Mouse (Mus musculus) thymus, postnatal 36 days (tissue): ENCODE data around the gene Carns1.

Source experiments
- DNase-seq, 2 experiments: peaks; one replicate each; pipeline ENCODE4 v3.0.0; 2022; ENCODE audit warnings: mixed read lengths in 2 of 2

The Carns1 gene

DNA sequence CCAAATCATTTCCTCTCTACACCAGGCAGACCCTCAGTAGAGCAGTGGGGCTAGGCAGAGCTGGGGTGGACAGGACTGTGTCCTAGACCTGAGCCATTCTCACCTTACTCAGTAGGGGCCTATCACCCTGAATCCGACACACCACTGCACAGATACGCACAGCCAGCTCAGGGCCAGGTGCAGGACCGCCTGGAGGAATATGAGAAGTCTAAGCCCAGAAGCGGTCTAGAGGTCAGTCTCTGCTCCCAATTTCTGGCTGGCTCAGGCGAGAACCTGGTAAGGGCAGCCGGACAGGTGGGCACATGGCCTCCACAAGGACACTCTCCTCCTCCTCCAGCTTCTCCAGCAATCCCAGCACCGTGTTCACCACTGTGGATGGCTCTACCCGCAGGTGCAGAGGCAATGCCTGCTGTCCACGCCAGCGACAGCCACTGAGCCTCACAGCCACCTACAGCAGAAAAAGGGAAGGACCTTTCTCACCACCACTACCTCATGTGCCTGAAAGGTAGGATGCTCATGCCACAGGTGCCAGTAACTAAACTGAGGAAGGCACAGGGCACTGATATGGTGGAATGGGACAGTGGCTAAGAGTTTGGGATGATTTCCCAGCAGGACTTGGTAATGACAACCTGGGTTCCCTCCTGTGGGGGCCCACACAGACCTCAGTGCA lies 4.4 kb downstream of the Carns1 start:
- no peak for DNase-seq

DNA sequence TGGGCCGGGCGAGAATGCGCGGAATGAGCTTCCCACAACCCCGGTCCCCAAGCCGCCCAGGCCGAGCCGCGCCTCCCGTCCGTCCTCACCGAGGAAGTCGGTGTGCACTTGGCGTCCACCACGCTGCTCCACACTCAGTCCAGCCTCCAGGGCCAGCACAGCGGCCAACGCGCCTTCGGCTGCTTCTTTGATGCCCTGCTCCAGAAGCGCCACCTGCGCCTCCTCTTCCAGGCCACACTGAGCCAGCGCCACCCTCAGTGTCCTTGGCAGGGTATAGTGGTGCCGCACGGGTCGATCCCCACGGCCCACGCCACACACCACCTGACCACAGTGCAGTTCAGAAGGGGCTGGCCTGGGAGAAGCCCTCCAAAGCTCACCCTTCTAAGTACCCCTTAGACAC lies 5.5 kb downstream of the Carns1 start:
- DNase-seq: no peak

DNA sequence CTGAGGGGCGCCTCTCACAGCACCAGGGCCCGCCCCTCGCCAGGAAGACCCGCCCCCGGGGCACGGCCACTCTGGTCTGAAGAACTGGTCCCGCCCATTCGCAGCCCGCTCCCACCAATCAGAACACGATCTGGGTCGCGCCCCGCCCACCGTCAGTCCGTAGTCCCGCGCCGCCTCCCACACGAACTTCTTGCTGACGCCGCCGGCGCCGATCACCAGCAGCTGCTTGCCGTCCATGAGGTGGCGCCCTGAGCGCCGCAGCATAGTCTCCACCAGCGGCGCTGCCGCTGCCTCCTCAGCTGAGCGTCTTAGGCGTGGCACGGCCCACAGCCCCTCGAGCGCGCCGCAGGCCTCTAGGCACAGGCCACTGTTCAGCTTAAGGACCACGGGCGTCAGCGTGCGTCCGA lies 5.9 kb downstream of the Carns1 start:
- DNase-seq: peak; percentile 99 to 100

DNA sequence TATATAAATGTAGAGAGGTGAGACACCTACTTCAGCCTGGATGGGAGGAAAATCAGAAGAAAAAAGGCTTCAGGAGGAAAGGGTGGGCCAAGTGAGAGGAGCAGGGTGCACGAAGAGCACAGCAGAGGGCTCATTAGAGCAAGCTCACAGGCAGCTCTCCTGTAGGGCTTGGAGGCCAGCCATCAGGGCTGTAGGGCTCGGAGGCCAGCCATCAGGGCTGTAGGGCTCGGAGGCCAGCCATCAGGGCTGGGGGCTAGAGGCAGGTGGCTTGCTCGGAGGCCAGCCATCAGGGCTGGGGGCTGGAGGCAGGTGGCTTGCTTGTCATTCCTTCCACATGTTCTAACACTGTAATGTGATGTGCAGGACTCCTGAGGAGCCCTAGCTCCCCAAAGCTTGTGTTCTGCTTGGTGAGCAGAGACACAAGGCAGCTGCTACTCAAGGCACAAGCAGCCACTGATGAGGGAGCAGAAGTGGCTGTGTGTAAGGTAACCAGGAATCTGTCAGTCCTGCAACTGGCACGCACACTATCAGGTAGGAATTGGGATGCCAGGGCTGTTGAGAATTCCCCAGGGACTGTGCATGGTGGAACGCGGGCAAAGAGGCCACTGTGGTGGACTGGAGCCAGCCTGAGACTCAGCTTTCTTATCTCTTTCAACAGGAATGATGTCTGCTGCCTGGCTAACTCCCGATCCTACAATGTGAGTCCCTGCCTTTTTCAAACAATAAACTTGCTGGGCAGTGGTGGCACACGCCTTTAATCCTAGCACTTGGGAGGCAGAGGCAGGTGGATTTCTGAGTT lies 8.4 kb downstream of the Carns1 start:
- no peak for DNase-seq

DNA sequence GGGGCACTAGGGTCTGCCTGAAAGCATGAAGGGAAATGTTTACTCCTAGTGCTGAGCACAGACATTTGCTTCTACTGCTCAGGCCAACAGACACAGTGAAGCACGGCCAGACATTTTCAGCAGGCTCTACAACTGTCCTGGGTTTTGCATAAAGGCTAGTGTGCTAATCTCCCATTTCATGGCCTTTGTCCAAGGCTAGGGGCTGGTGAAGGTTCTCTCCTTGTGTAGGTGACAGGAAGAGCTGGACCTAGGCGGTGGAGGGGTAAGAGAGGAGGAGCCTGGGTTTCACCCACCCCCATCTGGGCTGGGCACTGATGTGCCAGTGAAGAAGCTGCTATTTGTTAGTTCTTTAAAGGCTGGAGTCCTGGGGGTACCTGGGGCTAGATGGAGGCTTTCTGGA lies 10.6 kb downstream of the Carns1 start:
- DNase-seq: no peak

DNA sequence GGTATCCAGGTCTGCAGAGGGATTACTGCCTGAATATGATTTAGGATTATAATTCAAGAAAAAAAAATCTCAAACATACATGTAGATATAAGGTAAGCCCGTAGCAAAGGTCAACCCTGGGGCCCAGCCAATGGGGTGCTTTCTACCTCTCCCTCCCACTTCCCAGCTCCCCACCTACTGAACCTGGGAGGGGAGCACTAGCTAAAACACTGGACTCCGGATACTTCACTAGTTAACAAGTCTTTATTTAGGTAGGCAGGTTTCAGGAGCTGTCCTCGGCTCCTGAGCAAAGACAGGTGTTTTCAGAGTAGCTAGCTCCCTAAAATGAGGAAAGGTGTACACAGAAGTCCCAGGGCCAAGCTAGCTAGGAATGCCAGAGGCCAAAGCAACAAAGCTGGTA lies 11.2 kb downstream of the Carns1 start:
- no peak for DNase-seq

DNA sequence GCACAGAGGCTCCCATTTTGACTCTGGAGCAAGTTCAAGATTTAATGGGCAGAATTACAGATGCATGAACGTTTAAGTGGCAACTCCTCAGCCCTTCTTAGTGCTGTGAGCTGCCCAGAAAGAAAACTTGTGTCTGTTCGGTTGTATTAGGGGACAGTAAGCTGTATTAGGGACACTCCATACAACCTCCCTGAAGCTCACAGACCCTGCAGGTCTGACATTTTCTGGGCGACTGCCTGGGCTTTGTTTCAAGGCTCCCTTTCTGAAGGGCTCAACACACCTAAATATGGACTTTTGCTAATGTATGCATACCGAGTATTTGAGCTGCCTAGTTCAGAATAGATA lies 11.8 kb downstream of the Carns1 start:
- DNase-seq: no peak

DNA sequence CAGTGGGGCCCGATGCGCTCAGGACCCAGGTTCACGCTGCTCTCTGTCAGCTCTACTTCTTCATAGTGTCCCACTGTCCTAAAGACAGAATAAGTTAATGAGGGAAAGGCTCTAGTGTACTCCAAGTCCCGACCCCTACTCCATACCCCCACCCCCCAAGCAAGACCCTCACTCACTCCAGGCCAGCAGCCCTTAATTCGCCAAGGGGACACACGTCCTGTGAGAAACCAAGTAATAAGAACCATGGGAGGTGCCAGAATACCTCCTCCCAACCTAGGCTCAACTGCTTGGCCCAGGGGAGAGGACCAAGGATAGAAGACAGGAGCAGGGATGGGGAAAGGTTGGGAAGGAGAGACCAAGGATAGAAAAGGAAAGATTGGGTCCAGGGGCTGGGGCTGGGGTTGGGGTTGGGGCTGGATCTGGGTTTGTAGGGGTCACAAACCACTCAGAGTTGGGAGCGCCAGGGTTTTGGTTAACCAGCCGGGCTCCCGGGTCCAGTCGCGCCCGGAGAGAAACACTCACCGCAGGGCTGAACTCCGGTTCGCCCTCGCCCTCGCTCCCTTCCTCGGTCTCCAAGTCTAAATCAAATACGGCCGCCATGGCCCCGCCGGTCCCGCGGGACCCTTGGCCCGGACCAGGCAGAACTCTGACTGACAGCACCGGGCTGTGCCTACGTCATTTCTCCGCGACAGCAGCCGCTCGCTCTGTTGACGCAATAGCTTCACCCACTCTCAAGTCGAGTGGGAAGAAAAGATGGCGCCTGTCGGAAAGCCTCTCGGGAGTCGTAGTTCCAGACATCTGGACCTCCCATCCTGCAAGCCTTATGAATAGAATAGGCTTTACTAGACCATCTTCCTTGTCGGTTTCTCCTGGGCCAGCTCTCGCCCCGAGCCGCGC lies 12.4 kb downstream of the Carns1 start, which contains the start of gene Rps6kb2:
TSS of gene Rps6kb2 (minus strand) at position 709 of the 897 bp plus-strand sequence.
- peak; percentile 91 to 92 for DNase-seq

DNA sequence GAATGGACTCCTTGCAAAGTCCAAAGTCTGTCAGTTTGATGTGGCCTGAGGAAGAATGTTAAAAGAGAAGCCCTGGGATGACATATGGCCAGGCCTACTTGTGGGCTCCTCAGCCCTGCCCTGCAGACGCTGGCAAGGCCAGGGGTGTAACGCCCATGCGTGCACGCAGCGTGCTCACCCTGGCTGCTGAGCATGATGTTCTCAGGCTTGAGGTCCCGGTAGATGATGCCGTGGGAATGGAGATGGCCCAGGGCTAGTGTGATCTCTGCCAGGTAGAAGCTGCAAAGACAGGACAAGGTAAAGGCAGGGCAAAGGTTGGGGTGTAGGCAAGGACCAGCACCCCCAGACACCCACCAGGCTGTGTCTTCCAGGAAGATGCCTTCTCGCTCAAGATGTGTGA lies 16.2 kb downstream of the Carns1 start:
- no peak for DNase-seq

DNA sequence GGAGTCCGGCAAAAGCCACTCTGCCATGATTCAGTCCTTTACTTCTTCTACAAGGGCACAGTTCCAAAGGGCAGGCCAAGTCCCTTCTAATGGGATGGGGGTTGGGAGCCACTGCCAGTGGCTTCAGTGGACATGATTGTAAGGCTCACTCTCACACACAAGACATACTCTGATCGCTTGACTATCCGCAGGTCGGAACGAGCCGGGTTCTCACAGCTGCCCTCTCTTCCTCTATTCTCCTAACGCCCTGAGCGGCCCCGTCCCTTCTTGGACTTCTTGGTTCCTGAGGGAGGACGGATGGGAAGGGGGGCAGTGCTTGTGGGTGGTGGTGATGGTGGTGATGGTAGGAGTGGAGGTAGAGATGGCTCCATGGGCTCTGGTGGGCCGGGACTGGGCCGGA lies 18.5 kb downstream of the Carns1 start:
- DNase-seq: no peak

DNA sequence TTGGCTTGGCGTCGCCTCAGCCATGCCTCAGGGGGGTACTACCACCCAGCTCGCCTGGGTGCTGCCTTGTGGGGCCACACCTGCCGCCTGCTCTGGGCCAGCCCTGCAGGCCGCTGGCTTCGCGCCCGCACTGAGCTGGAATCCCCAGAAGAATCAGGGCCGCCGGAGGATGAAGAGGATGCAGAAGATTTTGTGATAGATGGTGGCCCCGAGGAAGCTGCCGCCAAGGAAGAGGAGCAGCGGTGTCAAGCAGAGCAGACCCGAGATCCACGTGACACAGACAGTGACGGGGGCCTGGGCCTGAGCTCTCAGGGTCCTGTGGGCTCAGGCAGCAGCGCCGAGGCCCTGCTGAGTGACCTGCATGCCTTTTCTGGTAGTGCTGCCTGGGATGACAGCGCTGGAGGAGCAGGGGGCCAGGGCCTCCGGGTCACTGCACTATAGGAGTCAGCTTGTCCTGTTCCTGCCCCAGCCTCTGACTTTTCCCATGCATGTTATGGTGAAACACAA lies 19.2 kb downstream of the Carns1 start:
- peak; percentile 39 to 63 for DNase-seq

DNA sequence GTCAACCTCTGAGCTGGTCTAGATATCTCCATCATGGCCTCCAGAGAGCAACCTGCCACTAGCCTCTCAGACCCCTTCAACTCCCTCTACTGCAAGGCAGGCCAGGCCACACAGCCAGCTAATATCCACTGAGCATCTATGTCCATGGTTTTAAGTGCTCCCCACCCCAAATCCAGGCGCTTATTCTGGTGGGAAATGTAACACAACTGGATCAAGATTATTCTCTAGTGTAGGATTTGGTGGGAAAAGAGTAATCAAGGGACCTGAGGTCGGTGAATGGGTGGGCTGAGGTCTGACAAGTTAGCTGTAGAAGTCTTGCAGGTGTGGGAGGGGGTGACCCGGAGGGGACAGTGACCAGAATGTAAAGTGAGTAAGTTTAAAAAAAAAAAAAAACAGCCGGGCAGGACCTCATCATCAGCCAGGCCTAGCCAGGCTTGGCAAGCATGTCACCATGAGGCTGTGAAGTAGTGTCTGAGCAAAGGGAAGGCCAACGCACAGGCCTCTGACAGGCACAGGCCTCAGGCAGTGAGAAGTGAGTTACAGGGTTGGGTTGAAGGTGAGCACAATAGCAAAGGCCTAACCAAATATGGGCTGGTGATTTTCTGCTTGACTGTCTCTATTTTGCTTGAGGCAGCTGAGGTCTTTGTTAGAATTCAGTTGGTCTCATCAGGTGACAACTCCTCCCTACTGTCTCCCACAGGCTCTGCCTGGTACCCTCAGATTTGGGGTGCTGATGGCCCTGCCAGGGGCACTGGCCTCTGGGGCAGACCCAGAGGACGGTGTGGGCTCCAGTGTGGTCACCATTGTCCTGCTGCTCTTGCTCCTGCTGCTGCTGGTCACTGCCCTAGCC lies 19.8 kb downstream of the Carns1 start:
- DNase-seq: peak; percentile 43 to 52

DNA sequence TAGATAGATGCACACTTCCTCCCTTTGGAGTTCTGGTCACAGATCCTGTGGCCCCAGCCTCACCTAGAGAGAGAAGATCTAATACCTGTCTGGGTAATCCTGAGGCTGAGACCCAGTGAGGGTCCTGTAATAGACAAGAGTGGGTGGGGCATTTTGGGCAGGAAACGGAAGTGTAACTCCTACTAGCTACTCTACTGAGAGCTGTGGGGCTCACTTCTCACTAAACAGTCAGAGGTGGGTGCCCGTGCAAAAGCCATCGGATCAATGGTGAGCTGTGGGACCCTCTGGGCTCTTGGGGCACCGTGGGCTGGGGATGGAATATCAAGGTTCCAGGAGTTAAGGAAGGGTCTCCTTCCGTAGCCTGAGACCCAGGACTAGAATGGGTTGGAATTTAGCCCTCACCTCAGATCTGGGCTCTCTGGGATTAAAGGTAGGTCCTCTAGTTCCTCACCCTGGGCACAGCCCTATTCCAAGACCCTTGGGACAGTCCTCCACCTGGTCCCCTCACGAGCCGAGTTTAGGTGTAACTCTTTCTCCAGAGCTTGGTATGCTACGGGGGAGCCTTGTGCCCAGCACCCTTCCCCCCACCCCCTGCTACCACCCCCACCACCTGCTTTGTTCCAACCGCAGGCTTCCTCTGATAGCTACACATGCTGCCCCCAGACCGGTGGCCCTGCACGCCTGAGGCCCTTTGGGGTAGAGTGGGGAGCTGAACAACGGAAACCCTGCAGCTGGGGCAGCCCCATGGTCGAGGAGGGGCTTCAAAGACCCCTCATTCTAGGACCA lies 20.6 kb downstream of the Carns1 start:
- peak; percentile 83 to 89 for DNase-seq

DNA sequence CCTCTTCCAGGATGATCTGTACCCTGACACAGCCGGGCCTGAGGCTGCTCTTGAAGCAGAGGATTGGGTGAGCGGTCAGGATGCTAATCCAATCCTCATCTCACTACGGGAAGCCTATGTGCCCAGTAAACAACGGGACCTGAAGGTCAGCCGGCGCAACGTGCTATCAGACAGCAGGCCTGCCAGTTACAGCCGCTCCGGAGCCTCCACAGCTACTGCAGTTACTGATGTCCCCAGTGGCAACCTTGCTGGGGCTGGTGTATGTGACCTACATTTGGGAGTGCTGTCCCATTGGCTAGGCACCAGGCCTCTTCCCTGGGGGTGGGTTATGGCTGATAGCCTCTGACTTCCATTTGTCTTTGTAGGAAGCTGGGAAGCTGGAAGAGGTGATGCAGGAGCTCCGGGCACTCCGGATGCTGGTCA lies 22.0 kb downstream of the Carns1 start, which contains the start of gene Ptprcap:
TSS of gene Ptprcap (plus strand) at position 373 of the 423 bp plus-strand sequence.
- DNase-seq: no peak

DNA sequence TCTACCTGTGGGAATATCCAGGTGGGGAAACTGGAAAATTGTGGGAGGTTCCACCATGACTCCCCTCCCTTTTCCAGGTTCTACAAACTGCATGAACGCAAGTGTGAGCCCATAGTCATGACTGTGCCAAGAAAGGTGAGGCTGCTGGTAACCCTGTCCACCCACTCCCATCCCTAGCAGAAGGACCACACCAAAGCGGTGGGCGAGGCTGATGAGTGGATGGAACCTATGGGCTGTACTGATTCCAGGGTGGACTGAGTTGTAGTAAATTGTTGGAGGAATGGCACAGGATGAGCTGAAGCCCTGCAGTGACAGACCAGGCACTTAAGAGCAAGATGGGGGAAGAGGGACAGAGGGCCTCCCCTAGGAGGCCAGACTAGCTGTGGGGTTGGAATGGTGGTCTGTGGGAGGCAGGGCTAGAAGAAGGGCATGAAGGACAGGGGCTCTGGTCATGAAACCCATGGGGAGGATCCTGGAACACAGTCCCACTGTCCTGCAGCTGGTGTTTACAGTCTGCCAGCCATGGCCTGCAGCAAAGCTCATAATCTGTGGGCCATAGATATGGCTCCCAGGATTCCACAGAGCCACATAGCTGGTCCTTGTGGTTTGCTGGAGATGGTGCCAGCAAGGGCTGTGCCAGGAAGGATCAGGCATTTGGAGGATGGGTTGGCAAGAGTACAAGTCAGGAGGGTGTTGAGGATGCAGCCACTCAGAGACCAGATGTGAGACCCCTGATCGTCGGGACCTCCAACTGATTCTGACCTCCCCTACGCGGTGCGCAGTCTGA lies 22.6 kb downstream of the Carns1 start:
- no peak for DNase-seq

DNA sequence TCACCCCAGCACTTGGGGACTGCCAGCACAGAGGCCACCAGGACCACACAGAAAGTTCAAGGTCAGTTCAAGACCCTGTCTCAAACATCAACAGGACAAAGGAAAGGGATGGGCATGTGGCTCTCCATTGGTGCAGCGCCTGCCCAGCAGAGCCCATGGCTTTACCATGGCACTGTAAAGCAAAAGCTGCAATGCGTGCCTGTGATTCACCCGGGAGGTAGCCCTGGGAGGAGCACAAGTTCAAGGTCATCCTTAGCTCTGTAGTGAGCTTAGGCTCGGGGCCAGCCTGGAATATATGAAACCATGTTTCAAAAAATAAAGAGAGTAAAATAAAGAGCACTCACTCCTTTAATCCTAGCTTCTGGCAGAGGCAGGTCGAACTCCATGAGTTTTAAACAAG lies 23.4 kb downstream of the Carns1 start:
- DNase-seq: no peak

DNA sequence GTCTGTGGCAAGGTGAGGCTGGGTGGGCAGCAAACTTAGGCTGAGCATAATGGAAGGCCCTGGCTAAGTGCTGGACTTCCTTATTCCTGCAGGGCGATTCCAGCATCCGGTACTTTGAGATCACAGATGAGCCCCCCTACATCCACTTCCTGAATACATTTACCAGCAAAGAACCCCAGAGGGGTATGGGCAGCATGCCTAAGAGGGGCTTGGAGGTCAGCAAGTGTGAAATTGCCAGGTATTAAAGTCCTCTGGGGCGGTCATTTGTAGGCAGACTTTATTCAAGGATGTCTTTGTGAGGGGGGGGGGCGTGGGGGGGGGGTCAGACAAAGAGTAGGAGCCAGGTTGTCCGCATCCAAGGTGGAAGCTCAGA lies 23.8 kb downstream of the Carns1 start:
- no peak for DNase-seq

DNA sequence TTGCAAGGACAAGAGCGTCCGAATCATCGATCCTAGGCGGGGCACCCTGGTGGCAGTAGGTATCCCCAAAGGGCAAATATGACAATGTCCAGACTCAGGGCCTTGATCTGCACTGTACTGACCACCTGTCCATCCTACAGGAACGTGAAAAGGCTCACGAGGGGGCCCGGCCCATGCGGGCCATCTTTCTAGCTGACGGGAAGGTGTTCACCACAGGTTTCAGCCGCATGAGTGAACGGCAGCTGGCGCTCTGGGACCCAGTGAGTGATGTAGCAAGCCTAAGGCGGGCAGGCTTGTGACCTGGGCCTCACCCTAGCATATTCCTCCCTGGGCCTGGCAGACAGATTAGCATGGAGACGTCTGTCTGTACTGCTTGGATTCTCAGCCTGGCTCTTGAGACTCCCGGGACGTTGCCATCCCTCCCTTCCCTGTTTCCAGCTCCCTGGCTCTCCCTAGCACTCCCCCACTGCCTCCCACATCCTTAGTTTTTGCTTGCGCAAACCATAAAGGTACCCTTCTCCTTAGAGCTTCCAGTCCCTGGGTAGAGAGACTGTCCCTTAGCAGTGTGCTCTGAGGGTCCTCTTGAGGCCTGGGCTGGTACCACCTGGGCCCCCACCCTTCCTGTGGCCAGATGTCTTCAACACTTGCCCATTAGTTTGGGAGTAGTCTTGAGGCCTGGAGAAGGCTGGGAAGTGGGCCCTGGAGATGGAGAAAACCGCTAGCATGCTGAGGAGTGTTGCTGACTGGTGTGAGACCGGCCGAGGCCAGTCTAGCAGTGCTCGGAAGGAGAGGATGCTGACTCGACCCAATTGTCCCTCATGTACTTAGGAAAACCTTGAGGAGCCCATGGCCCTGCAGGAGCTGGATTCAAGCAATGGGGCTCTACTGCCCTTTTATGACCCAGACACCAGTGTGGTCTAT lies 24.5 kb downstream of the Carns1 start:
- DNase-seq: peak in 1 of 2 experiments; percentile 22

DNA sequence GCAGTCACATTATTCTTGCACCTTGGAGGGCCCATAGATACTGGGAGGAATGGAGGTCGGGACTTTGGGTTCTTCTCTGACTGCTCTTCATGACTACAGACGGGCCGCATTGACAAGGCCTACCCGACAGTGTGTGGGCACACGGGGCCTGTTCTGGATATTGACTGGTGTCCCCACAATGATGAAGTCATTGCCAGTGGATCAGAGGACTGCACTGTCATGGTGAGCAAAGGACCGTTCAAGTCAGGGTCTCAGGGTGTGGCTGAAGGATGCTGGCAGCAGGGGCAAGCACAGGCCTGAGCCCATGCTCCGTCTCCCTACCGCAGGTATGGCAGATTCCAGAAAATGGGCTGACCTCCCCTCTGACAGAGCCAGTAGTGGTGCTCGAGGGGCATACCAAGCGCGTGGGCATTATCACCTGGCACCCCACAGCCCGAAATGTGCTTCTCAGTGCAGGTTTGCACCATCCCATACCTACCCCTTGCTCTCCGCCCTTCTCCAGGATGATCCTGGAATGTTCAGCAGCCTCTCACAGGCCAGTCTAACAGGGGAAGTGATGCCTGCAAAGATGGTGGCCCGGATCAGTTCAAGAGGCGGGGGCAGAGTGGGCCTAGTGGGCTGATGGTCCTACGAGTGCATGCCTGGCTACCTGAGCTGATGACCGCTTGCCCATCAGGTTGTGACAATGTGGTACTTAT lies 25.4 kb downstream of the Carns1 start:
- peak in 1 of 2 experiments; percentile 20 for DNase-seq
